Mouse (Mus musculus) bone marrow macrophage, adult 2 months (primary cell): Measurements from ENCODE around the gene Fam174b.

Experiments
- CTCF ChIP-seq: IDR thresholded peaks from 2 replicates; pipeline ENCODE4 v1.5.1; 2012; ENCODE audit warnings: low read depth, mild to moderate bottlenecking, low read length, moderate library complexity
- POLR2A ChIP-seq: IDR thresholded peaks from 2 replicates; pipeline ENCODE4 v1.6.1; 2012; ENCODE audit warnings: mild to moderate bottlenecking, low read depth, low read length, borderline replicate concordance

- TF ChIP-seq POLR2A (no peak), CTCF (no peak)
These were observed 47.4 kb downstream of the Fam174b start for GRCm38 (mm10) chr7:73787513-73787912.
